Mouse (Mus musculus): ENCODE data around the gene Itgb4. TPM values are rescaled to one million over a fixed set of nuclear protein-coding genes. Genes with fewer than 3 reads are reported as not detected.

The Itgb4 gene
- polyA plus RNA-seq, 2 experiments, result 0.11 to 0.17 TPM

DNA sequence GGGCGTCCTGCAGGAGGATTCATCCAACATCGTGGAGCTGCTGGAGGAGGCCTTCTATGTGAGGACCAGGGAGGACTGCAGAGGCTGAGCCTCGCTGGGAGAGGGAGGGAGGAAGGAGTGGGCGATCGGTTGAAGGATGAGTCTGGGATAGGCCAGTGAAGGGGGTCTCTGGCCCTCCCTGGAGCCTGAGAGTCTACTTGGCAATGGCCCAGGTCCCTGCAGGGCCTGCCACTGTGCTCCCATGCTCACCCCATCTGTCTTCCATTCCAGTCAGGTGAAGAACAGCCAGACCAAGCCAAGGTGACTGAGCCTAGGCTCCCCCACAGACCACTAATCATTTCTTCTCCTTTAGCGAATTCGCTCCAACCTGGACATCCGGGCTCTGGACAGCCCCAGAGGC, 8.8 kb downstream of the Itgb4 start:
- 69% methylated on average over 8 of the region's 8 CpGs for WGBS (ENCODE audit: insufficient replicate concordance)
- Histone ChIP-seq H3K36me3 (replicated peaks; ENCODE audit: control insufficient read depth, insufficient read depth, low read depth) (no peaks in the 10 kb centered on the region), H3K27me3 (ENCODE audit: control insufficient read depth, insufficient read depth, low read length) (no peaks in the 10 kb centered on the region), H3K4me1 (replicated peaks; ENCODE audit: control insufficient read depth in 2 of 2, insufficient read depth in 2 of 2, low read length in 1 of 2) (no peaks in the 10 kb centered on the region), H3K4me3 (ENCODE audit: insufficient read depth in 1 of 2, low read depth in 2 of 2, low read length in 2 of 2) (no peak overlapping the region), H3K9me3 (ENCODE audit: control insufficient read depth, low read length) (no peaks in the 10 kb centered on the region), H3K27ac (no peak overlapping the region), H3K4me2 (ENCODE audit: low read depth) (no peak overlapping the region), H3K9ac (replicated peaks) (no peak overlapping the region)
- TF ChIP-seq EP300 (IDR thresholded peaks at IDR 0.05; ENCODE audit: low read depth), result no peak
- TF ChIP-seq CTCF (IDR thresholded peaks at IDR 0.05; ENCODE audit: low read depth), result no peak
- no peak for ATAC-seq (ENCODE audit: insufficient read depth)
- DNase-seq (ENCODE audit: low read depth in 3 of 3, low spot score in 3 of 3), result no peak

- Histone ChIP-seq H3K4me2 (ENCODE audit: low read depth) (no peak overlapping the region; the same call in 1 of the 2 replicates), H3K4me3 (ENCODE audit: insufficient read depth in 1 of 2, low read depth in 2 of 2, low read length in 2 of 2) (peak overlapping the region in 1 of 2 experiments; percentile 51; a peak in 2 of 4 replicates), H3K9ac (replicated peaks) (no peak overlapping the region), H3K27me3 (ENCODE audit: control insufficient read depth, insufficient read depth, low read length) (no peaks in the 10 kb centered on the region; the same call in 1 of the 2 replicates), H3K36me3 (replicated peaks; ENCODE audit: control insufficient read depth, insufficient read depth, low read depth) (no peaks in the 10 kb centered on the region), H3K4me1 (replicated peaks; ENCODE audit: control insufficient read depth in 2 of 2, insufficient read depth in 2 of 2, low read length in 1 of 2) (no peaks in the 10 kb centered on the region), H3K9me3 (ENCODE audit: control insufficient read depth, low read length) (no peaks in the 10 kb centered on the region), H3K27ac (no peak overlapping the region)
- no peak for DNase-seq (ENCODE audit: low read depth in 3 of 3, low spot score in 3 of 3)
- no peak for TF ChIP-seq CTCF (IDR thresholded peaks at IDR 0.05; ENCODE audit: low read depth)
- no peak for TF ChIP-seq EP300 (IDR thresholded peaks at IDR 0.05; ENCODE audit: low read depth)
- no peak for ATAC-seq (ENCODE audit: insufficient read depth)
- WGBS (ENCODE audit: insufficient replicate concordance), result 27% methylated on average over 15 of the region's 15 CpGs
Measured at GRCm38 (mm10) chr11:115989686-115990085, 15.2 kb downstream of the Itgb4 start.

DNA sequence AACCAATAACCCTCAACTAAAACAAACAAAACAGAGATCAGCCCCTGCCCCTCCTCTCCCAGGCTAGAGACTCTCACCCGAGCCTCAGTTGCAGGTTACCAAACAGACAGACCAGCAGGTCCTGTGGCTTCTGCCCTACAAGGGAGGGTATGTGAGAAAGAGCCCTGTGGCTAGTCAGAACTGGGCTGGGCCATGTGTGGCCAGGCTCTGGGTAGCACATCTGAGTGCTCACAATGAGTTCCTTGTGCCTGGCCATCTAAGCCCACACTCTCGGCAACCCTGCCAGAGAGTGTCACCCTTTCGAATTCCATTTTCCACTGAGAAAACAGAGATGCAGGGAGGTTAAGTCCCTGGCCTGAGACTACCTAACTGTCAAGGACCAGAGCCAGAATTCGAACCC, 17.6 kb downstream of the Itgb4 start:
- Histone ChIP-seq H3K9me3 (ENCODE audit: control insufficient read depth, low read length) (no peaks in the 10 kb centered on the region), H3K27me3 (ENCODE audit: control insufficient read depth, insufficient read depth, low read length) (no peaks in the 10 kb centered on the region; the same call in 1 of the 2 replicates), H3K27ac (no peak overlapping the region), H3K9ac (replicated peaks) (no peak overlapping the region), H3K4me2 (ENCODE audit: low read depth) (no peak overlapping the region), H3K4me3 (ENCODE audit: insufficient read depth in 1 of 2, low read depth in 2 of 2, low read length in 2 of 2) (no peak overlapping the region), H3K4me1 (replicated peaks; ENCODE audit: control insufficient read depth in 2 of 2, insufficient read depth in 2 of 2, low read length in 1 of 2) (no peaks in the 10 kb centered on the region), H3K36me3 (replicated peaks; ENCODE audit: control insufficient read depth, insufficient read depth, low read depth) (no peaks in the 10 kb centered on the region)
- no peak for ATAC-seq (ENCODE audit: insufficient read depth)
- DNase-seq (ENCODE audit: low read depth in 3 of 3, low spot score in 3 of 3), result no peak
- no peak for TF ChIP-seq CTCF (IDR thresholded peaks at IDR 0.05; ENCODE audit: low read depth)
- no peak for TF ChIP-seq EP300 (IDR thresholded peaks at IDR 0.05; ENCODE audit: low read depth)
- 54% methylated on average over 4 of the region's 4 CpGs for WGBS (ENCODE audit: insufficient replicate concordance)

- H3K36me3 ChIP-seq (replicated peaks; ENCODE audit: control insufficient read depth, insufficient read depth, low read depth), result no peaks in the 10 kb centered on the region
- H3K27me3 ChIP-seq (ENCODE audit: control insufficient read depth, insufficient read depth, low read length), result no peaks in the 10 kb centered on the region
- no peak overlapping the region for H3K4me3 ChIP-seq (ENCODE audit: insufficient read depth in 1 of 2, low read depth in 2 of 2, low read length in 2 of 2)
- no peak overlapping the region for H3K27ac ChIP-seq
- no peak for ATAC-seq (ENCODE audit: insufficient read depth)
- H3K9ac ChIP-seq (replicated peaks), result no peak overlapping the region
- H3K4me2 ChIP-seq (ENCODE audit: low read depth), result no peak overlapping the region
- 75% methylated on average over 3 of the region's 3 CpGs for WGBS (ENCODE audit: insufficient replicate concordance)
- TF ChIP-seq CTCF (IDR thresholded peaks at IDR 0.05; ENCODE audit: low read depth) (no peak), EP300 (IDR thresholded peaks at IDR 0.05; ENCODE audit: low read depth) (no peak)
- H3K4me1 ChIP-seq (replicated peaks; ENCODE audit: control insufficient read depth in 2 of 2, insufficient read depth in 2 of 2, low read length in 1 of 2), result peaks cover 0 to 2% of the 10 kb centered on the region in 2 experiments; a peak in 1 of 4 replicates
- H3K9me3 ChIP-seq (ENCODE audit: control insufficient read depth, low read length), result no peaks in the 10 kb centered on the region
- no peak for DNase-seq (ENCODE audit: low read depth in 3 of 3, low spot score in 3 of 3)
Measured at GRCm38 (mm10) chr11:115995256-115995655, 20.7 kb downstream of the Itgb4 start.

- DNase-seq (ENCODE audit: low read depth in 3 of 3, low spot score in 3 of 3), result no peak
Measured at GRCm38 (mm10) chr11:115997047-115997446, 22.5 kb downstream of the Itgb4 start.

More at GRCm38 (mm10) chr11:115997047-115997446, 22.5 kb downstream of the Itgb4 start:
- TF ChIP-seq EP300 (IDR thresholded peaks at IDR 0.05; ENCODE audit: low read depth), result no peak
- no peak for TF ChIP-seq CTCF (IDR thresholded peaks at IDR 0.05; ENCODE audit: low read depth)
- Histone ChIP-seq H3K36me3 (replicated peaks; ENCODE audit: control insufficient read depth, insufficient read depth, low read depth) (no peaks in the 10 kb centered on the region), H3K27me3 (ENCODE audit: control insufficient read depth, insufficient read depth, low read length) (no peaks in the 10 kb centered on the region), H3K4me3 (ENCODE audit: insufficient read depth in 1 of 2, low read depth in 2 of 2, low read length in 2 of 2) (no peak overlapping the region), H3K27ac (no peak overlapping the region), H3K4me2 (ENCODE audit: low read depth) (no peak overlapping the region), H3K9ac (replicated peaks) (no peak overlapping the region), H3K4me1 (replicated peaks; ENCODE audit: control insufficient read depth in 2 of 2, insufficient read depth in 2 of 2, low read length in 1 of 2) (peaks cover 0 to 2% of the 10 kb centered on the region in 2 experiments; a peak in 1 of 4 replicates), H3K9me3 (ENCODE audit: control insufficient read depth, low read length) (no peaks in the 10 kb centered on the region)
- ATAC-seq (ENCODE audit: insufficient read depth), result no peak
- WGBS (ENCODE audit: insufficient replicate concordance), result 57% methylated on average over 4 of the region's 4 CpGs

Measured in liver, embryonic 14.5 days (tissue).